Mouse (Mus musculus) R1 (cell line): Measurements from ENCODE around the gene Cdh4.

Experiments used
- DNase-seq: peaks from one replicate; pipeline ENCODE4 v3.0.0-alpha.2; 2018; ENCODE audit warnings: low read depth, low spot score

The Cdh4 gene

DNA sequence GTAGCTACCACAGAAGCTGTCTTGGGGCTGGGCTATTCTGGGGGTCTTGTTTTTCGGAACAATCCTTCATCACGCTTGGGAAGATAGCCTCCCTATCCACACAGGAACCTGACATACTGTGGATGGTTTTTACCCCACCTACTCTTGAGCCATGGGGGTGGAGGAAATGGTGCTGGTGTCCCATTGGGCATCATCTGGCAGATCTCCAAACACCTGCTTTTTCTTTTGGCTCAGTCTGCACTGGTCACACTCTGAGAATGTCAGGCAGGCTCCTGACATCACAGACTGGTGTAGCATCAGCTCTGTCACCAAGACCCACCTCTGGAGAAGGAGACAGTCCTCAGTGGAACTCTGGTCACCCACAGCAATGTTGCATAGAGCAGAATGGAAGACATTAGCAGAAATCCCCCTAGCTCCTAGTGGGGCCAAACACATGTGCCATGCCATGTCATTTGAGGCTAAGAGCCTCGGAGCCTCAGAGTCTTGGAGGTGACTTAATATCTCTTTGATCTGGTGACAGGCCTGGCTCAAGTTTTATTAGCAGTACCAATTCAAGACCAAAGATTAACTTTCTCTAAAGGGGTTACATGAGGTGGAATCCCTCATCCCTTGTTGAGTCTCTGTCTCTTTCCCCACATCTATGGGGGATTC, 95.7 kb downstream of the Cdh4 start:
- peak; percentile 35 for DNase-seq

DNA sequence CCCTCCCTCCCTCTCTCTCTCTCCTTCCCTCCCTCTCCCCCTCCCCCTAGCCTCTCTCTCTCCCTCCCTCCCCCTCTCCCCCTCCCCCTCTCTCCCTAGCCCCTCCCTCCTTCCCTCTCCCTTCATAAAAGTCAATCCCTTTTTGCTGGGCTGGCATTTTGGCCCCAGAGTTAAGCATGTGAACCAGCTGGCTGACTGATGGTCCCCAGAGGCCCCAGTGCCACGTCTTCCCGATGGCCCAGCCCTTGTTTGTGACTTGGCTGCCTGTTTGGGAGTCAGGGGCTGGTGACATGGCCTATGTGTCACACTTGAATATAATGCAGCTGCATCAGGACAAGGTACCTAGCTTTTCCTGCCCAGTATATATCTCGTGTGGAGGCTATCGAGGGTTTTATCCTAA, 96.3 kb downstream of the Cdh4 start:
- DNase-seq, result peak; percentile 48

DNA sequence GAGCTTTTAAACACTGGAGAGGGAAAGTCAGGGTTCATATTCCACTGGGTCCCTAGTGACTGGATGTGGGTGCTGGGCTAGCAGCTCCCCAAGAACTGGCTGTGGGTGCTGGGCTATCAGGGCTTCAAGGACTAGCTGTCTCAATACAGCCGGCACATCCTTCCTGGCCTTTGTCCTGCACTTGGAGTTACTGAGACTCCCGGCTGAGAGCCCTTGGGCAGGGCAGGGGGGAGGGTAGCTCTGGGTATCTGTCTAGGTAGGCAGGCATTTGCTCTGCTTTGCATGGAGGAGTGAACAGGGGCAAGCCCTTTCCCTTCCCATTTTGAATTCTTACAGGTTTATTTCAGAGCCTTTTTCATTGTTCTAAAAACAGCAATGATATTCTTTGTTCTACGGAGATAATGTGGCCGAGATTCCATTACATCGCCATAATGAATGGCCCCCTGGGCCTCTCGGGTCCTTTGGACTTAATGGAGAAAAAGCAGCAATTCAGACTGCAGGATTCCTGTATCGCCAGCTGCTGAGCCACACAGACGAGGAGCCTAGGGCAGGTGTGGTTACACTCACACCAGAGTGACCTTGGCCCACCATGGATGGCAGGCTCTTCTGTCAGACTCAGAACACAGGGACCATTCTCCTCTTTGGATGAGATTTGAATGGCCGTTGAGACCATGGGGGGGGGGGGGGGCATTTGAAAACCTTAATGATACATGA, 97.5 kb downstream of the Cdh4 start:
- peak; percentile 96 for DNase-seq

DNA sequence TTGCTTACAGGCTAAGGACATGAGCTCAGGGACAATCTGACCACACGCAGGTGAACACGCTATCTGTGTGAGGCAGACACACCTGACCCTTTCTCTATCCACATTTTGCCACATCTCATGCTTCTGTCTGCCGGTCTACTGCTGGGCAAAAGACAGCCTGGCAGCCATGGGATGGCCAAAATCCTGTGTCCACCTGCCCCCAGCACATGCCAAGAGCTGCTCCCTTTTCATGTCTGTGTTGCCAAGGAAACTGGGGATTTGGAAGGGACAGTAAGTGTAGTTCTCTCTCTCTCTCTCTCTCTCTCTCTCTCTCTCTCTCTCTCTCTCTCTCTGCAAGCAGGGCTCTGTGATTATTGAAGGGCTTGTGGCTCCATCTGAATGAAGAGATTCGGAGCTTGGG, 98.9 kb downstream of the Cdh4 start:
- DNase-seq, result no peak

DNA sequence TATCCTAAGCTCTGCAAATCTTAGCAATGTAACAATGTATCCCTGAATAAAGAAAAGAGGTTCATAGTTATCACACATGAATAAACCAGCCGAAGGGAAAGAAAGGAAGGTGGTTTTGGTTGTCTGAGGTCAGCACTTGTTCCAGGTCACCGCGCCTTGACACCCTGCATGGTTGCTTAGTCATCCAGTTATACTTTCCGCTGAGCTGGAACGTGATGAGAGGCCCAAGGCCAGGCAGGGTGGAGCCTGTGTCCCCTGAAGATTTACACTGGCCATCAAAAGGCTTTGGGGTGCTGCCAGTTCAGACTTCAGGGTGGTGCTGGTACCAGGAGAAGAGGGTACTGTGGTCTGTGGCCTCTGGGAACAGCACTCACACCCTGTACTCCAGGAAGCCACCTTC, 105.4 kb downstream of the Cdh4 start:
- no peak for DNase-seq

DNA sequence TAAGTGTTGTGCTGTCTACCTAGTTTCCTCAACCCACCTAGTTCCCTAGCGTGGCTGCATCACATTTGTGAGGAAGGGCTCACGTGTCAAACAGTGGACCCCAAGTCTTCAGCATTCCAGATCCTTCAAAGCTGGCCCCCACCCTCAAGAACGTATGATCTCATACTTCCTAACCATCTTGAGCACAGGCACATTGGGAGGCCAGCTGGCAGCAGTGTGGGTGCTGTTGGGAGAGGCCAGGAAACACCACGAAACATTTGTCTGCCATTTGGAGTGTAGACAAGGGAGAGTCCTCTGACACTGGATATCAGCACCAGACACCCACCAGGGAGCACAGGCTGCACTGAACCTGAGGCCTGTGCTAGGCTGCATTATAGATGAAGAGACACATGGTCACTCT, 113.7 kb downstream of the Cdh4 start:
- DNase-seq, result no peak

DNA sequence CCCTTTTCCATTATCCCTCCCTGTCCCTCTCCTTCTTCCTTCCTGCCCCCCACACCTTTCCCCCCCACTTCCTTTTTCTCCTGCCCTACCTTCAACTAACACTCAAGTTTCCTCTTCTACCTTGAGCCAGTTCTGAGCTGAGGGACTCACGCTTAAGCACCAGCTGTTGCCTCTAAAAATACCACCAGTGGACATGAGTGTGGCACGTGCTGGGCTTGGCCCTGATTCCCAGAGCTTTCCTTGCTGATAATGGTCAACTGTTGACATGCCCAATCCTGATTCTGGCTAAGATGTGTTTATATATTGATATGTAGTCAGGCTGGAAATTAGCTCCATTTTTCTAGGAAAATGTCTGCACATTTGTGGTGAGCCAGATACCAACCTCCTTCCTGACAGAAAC, 120.1 kb downstream of the Cdh4 start:
- DNase-seq, result no peak

DNA sequence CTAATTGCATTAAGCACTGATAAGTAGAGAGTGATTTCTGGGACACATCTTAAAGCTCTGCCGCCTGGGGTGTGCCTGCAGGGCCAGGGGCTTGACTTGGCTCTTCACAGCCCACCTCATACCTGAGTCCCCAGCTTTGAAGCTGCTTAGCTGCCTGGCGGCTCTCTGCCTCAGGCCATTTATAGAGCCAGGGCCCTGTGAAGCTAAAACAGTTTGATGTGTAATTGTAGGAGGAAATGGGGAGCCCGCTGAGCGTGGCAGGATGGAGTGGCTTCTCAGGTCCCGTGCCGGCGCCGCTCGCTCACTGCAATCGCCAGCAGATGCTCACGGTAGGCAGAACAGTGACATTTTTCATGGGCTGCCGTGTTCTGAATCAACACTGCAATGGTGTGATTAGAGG, 123.4 kb downstream of the Cdh4 start:
- DNase-seq, result peak; percentile 35

DNA sequence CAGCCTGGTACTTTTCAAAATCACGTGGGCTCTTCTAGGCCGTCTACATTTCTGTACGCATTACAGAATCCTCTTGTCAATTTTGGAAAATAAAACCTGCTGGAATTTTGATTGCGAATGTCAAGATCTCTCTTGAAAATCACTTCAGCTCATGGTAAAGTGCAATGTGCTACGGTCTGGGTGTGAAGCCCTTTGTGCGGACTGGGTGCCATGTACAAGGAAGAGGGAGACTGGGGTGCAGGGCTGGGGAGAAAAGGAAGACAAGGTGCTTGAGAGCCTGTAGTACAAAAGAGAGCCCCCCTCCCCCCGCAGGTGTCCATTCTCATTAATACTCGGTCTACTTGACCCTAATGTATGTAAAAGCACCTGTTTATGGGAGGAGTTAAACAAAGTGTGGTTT, 125.7 kb downstream of the Cdh4 start:
- no peak for DNase-seq

DNA sequence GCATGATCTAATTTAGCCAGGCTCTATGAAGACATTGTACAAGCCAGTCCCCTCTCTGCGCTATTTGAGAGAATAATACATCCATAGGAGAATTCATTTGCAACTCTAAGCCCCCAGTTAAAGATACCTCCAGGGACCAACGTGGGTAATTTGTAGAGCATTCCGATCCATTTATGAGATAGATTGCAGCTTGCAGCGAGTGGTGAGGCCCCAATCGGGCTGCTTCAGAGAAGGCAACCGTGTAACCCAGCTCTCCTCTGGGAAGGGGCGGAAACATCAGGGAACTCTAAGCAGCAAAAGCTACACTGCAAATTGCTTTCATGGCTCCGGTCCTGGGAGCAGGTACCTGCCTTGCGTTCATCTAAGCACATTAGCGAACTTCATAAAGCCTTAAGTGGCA, 126.9 kb downstream of the Cdh4 start:
- peak; percentile 49 for DNase-seq

DNA sequence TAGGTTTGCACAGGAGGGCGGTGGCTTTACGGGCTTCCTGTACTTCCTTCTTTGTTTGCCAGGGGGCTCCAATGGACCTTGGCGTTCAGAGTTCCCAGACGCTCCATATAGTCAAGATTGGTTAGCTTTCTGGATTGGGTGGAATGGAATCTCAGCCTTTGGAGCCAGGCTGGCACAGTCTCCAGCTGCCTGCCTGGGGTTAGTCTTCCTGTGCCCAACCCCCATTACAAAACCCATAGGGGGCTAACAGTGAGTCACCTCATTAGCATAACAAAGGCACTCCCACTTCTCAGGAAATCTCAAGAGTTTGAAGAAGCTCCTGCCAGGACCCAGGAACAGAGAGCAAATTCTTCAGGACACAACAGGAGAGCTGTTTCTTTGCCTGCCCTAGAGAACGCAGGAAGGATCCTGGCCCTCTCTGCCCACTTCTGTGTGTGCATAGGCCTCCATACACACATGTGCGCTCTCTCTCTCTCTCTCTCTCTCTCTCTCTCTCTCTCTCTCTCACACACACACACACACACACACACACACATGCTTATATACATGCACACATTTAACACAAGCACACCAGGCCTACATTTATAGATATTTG, 129.0 kb downstream of the Cdh4 start:
- peak; percentile 99 for DNase-seq

DNA sequence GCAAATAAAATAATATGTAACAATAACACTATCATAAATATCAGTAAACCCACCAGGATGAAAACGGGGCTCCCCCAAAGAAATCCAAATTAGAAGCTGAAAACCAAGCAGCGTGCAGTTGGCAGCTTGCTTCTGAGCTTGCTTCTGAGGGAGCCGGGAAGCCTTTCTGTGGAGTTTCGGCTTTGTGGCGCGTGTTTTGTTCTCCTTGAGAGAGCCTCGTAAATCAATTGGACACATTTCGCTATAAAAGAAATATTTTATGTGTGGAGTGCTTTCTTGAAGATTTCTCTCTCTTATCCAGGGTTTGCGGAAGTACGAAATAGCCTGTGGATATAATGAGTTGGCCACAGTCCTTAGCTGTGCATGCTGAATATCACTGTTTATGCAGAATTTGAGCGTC, 131.1 kb downstream of the Cdh4 start:
- DNase-seq, result no peak

DNA sequence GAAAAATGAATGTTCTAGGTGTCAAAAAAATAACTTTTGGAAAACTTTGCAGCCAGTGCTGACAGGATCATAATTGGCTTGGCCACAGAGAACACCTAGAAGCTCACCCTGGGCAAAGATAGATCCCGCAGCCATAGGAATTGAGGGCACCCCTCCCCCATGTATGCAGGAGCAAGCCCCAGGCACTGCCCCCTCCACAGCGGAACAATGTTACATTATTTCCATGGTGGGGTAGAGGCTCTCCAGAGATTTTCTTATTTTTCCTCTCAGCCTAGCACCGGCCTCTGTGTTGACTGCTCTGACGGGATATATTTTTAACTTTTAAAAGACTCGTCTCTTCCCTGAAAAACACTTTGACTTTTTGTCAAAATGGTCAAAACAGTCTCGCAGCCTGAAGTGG, 131.6 kb downstream of the Cdh4 start:
- DNase-seq, result no peak

DNA sequence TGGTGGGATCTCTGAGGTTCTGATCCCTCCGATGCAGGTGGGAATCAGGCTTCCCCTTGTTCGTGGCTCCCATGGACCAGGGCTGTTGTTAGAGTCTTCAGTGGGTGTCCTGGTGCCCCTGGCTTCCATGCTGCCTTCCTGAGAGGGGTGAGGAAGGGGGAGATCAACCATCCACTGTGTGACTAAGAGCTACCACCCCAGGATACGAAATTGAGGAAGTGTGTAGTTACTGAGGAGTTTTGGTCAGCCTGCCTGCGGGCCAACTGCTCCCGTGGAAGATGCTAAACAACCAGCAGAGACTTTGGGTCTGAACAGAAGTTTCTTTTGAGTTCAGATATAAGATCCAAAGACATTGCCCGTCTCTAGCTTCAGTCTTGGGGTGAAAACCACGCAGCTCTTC, 133.4 kb downstream of the Cdh4 start:
- no peak for DNase-seq

DNA sequence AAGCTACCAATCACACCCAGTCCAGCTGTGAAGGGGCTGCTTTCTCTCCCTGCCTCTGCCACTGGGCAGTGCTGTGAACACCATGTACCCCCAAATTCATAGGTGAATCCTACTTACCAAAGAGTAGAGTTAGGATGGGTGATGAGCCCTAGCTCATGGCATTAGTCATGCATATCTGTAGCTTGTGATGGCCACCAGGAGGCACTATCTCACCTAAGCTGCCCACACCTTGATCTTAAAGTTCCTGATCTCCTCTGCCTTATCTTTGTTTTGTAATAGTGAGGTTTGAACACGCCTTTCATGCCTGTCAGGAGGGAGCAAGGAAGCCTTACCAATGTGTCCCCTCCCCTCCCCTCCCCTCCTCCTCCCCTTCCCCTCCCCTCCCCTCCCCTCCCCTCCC, 134.0 kb downstream of the Cdh4 start:
- peak; percentile 69 for DNase-seq

DNA sequence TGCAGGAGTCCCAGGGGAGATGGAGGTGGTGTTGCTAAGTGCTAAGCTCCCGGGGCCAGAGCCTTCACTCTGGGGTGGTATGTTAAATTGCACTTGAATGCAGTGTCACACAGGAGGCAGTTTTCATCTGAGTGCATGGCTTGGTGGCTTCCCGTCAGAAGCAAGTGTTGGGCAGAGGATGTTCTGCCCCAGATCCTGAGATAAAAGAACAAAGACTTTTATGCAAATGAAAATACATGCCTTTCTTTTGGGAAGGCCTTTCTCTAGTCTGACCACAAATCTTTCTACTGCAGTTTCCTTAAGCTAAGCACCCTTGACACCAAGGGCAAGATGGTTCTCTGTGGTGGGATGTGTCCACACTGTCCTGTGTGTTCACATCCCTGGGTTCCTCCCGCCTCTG, 136.1 kb downstream of the Cdh4 start:
- DNase-seq, result peak; percentile 75

DNA sequence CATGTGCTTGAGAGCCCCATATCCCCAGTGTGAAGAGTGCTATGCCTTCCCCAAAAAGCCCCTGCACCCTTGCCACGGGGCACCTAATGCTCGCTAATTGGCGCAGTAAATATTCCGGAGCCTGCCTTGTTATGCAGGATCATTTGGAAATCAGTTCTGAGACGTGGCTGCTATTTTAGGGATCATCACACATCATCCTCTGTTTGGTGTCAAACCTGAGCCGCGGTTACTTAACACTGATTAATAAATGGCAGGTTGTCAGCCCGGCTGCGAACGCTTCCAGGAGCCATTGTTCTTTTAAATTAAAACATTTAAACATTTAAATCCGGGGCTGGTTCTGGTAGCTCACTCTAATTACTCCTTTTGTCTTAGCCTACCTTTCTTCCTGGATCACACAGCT, 136.6 kb downstream of the Cdh4 start:
- DNase-seq, result no peak

DNA sequence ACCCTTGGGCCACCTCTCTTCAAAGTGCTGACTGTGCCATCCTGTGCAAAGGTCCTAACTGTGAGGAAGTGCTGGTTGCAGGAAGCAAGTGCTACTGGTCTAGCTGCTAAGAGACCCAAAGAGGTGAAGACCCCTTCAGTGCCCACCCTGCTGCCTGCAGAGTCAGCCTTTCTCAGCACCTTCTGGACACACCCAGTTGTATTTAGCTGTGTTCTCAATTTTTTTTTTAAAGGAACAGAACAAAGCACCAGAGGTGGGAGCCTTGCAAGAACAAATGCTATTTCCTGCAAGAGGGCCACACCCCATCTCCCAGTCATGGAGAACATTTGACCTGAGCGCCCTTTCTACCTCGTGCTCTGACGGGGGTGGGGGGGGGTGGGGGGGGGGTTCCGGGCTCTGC, 138.2 kb downstream of the Cdh4 start:
- peak; percentile 90 for DNase-seq

DNA sequence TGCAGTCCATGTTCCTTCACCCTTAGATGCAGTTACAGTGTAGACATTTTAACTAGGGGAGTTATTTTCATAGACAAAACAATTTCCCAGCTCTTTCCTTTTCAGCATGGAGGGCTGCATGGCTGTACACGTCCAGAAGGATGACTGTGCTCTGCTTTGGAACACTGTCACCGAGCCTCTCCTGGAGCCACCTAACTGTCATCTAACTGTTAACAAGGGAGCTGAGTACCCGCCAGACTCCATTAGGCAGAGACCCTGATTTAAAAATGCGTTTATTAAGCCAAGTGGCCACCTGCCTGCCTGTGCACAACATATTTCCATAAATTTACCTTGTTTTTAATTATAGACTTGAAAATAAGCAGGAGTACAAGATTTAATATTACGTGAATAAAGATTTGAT, 138.8 kb downstream of the Cdh4 start:
- DNase-seq, result no peak

DNA sequence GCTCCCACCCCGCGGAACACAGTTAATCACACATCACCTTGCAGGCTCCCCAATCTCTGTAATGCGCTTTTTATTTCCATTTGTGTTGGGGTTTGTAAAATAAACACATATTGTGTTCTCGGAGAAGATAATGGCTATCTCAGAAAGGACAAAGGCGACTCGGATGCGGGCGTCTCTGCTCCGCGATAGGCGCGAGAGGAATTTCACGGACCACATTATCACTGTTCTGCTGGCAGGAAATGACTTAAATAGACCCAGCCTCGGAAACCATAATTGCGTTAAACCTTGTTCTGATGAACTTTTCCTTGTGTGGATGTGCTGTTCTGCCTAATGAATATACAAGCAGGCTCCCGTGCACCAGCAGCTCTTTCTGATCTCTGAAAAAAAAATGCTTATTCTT, 140.7 kb downstream of the Cdh4 start:
- DNase-seq, result no peak

DNA sequence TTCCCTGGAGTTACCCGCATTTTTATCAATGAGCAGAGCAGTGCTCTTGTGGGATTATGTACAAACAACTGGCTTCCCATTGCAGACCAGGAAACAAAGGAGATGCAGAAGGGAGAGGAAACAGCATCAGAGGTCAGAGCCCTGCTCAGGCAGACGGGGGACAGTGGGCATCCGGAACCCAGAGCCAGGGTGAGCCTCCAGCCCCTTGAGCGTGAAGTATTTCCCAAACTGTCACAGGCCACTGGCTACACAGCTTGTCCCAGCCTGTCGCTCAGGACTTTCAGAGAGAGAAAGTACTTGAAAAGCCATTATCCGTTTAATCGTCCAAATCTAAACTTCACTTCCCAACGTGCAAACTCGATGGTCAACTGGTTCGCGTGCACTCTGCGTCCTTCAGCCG, 142.4 kb downstream of the Cdh4 start:
- DNase-seq, result no peak

DNA sequence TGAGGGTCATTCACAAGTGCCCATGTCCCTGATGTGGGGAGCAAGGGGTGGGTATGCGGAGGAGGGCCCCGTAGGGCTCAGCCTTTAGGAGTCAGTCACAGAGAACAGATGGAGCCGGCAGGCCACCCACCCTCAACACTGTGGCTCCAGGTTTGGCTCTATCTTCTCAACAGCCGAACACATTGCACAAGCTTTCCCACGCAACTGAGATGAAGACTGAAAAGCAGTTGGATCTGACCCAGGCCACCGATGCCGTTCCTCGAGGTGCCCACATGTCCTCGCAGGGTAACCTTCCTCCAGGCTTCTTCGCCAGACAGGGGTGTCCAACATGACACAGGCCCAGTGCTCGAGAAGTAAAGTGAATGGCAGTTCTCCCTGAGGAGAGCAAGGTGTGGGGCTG, 144.2 kb downstream of the Cdh4 start:
- DNase-seq, result no peak

DNA sequence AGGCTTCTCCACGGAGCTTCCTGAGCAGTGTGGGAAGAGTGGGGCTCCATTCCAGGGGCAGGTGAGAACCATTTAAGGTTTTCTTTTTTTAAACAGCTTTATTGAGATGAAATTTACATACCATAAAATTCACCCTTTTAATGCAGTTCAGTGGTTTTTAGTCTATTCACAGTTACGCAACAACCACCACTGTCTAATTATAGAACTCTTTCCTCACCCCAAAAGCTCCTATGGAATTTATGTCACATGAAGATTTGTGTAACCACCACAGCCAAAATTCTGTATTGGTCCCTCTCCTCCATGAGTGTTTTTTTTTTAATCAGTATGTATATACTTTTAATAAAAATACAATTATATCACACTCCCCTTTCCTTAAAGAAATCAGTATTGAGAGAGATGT, 144.8 kb downstream of the Cdh4 start:
- no peak for DNase-seq
